Mouse (Mus musculus) kidney, embryonic 16.5 days (tissue): ENCODE results near the gene Cacna2d3. TPM values are rescaled to one million over a fixed set of nuclear protein-coding genes. Genes with fewer than 3 reads are reported as not detected.

ENCODE experiments used
- ATAC-seq: fragments of 200-750 bp; cut with Nextera tagmentation; 2 replicates; pipeline ENCODE4 v1.8.0; 2017; ENCODE audit warnings: moderate TSS enrichment; ENCODE audit not compliant: low FRiP score, low TSS enrichment
- H3K27ac ChIP-seq: fragments of 300-500 bp; sonication (generic); 2 replicates; pipeline ENCODE4 v1.5.1; 2014; ENCODE audit warnings: low read length
- H3K27me3 ChIP-seq: fragments of 300-500 bp; sonication (generic); 2 replicates; pipeline ENCODE4 v1.6.1; 2014; ENCODE audit warnings: low read length, control low read depth, mixed read lengths; ENCODE audit not compliant: insufficient read depth
- H3K36me3 ChIP-seq: fragments of 300-500 bp; sonication (generic); 2 replicates; pipeline ENCODE4 v1.6.1; 2014; ENCODE audit warnings: low read length, control low read depth, mixed read lengths; ENCODE audit not compliant: insufficient read depth
- H3K4me1 ChIP-seq: fragments of 300-500 bp; sonication (generic); 2 replicates; pipeline ENCODE4 v1.6.1; 2014; ENCODE audit warnings: low read length, control low read depth, mixed read lengths; ENCODE audit not compliant: insufficient read depth
- H3K4me2 ChIP-seq: fragments of 300-500 bp; sonication (generic); replicated peaks from 2 replicates; pipeline ENCODE4 v1.6.1; 2014; ENCODE audit warnings: low read depth, low read length
- H3K4me3 ChIP-seq: fragments of 300-500 bp; sonication (generic); 2 replicates; pipeline ENCODE4 v1.5.1; 2014; ENCODE audit warnings: mild to moderate bottlenecking, low read length
- H3K9ac ChIP-seq: fragments of 300-500 bp; sonication (generic); replicated peaks from 2 replicates; pipeline ENCODE4 v1.6.1; 2014; ENCODE audit warnings: low read length
- H3K9me3 ChIP-seq: fragments of 300-500 bp; sonication (generic); 2 replicates; pipeline ENCODE4 v1.6.1; 2016; ENCODE audit warnings: low read length, control low read depth
- WGBS: fragments of 180-500 bp; shearing (Covaris S2); extraction: QIAGEN DNeasy Blood & Tissue Kit; methylation state at CpG from one replicate; pipeline ENCODE4 v1.1.7; 2014; 5-methylcytosine and 5-hydroxymethylcytosine counted together
- polyA plus RNA-seq: library from polyadenylated mRNA; unstranded; fragments of >200 nt; fragmentation: Nextera tagmentation; extraction: Ambion mirVana; gene quantifications from 2 replicates; pipeline ENCODE4 v1.2.1, GENCODE M21; 2015

Gene Cacna2d3
- polyA plus RNA-seq, 1 experiment from 2014 or later = 2.8 TPM

DNA sequence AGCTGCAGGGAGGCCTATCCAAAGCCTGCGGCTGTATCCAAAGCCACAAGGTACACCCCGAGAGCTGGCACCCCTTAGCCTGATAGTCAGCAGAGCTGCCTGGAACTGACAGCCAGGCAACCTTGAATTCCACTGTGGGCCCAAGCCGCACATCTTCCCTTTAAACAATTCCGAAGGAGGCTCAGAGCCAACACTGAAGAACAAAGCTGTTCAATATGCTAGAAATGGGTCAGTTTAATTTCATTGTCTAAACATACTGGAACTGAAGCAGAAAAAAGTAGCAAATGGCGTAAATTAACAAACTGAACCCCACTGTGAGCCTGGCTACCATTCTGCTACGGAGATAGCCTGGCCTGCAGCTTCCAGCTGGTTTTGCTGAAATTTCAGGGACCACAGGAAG lies 72.9 kb downstream of the Cacna2d3 start:
- Histone ChIP-seq H3K9ac (no peak overlapping the region), H3K27ac (no peak overlapping the region), H3K9me3 (no peaks in the 10 kb centered on the region), H3K36me3 (no peaks in the 10 kb centered on the region), H3K27me3 (no peaks in the 10 kb centered on the region), H3K4me2 (no peak overlapping the region), H3K4me1 (no peaks in the 10 kb centered on the region), H3K4me3 (no peak overlapping the region)
- 87% methylated on average over 6 of the region's 6 CpGs for WGBS
- no peak for ATAC-seq

GRCm38 (mm10) chr14:29645421-29645820 lies 76.2 kb downstream of the Cacna2d3 start:
- no peak overlapping the region for H3K4me2 ChIP-seq
- ATAC-seq = no peak
- H3K9ac ChIP-seq = no peak overlapping the region
- H3K9me3 ChIP-seq = no peaks in the 10 kb centered on the region
- H3K4me3 ChIP-seq = no peak overlapping the region
- WGBS = 86% methylated on average over 11 of the region's 11 CpGs
- no peaks in the 10 kb centered on the region for H3K27me3 ChIP-seq
- H3K27ac ChIP-seq = no peak overlapping the region
- no peaks in the 10 kb centered on the region for H3K4me1 ChIP-seq
- no peaks in the 10 kb centered on the region for H3K36me3 ChIP-seq

DNA sequence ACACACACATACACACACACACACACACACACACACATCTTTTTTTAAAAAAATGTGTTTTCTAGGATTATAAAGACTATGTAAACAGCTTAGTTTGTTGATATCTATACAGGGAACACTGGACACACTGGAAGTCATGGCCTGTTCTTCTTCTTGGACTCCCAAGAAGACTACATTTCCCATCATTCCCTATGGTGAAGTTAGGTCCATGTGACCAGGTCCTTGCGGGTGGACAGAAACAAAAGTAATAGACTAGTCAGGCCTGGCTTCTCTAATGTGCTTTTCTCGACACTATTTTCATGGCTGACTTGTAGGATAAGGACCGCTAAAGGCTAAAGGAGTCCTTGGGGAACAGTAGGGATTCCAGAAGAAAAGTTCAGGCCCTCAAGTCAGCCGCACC lies 78.4 kb downstream of the Cacna2d3 start:
- Histone ChIP-seq H3K36me3 (no peaks in the 10 kb centered on the region), H3K4me3 (no peak overlapping the region), H3K9me3 (no peaks in the 10 kb centered on the region), H3K4me1 (no peaks in the 10 kb centered on the region), H3K9ac (no peak overlapping the region), H3K27ac (no peak overlapping the region), H3K27me3 (no peaks in the 10 kb centered on the region), H3K4me2 (no peak overlapping the region)
- ATAC-seq = no peak
- 80% methylated on average over 4 of the region's 4 CpGs for WGBS

GRCm38 (mm10) chr14:29639266-29639665 lies 82.4 kb downstream of the Cacna2d3 start:
- WGBS = 68% methylated on average over 3 of the region's 3 CpGs
- Histone ChIP-seq H3K4me1 (no peaks in the 10 kb centered on the region), H3K27ac (no peak overlapping the region), H3K36me3 (no peaks in the 10 kb centered on the region), H3K9me3 (no peaks in the 10 kb centered on the region), H3K4me3 (no peak overlapping the region), H3K9ac (no peak overlapping the region), H3K27me3 (no peaks in the 10 kb centered on the region), H3K4me2 (no peak overlapping the region)
- ATAC-seq = no peak

- Histone ChIP-seq H3K4me3 (no peak overlapping the region), H3K4me2 (no peak overlapping the region), H3K27ac (no peak overlapping the region), H3K9me3 (no peaks in the 10 kb centered on the region), H3K36me3 (no peaks in the 10 kb centered on the region), H3K4me1 (no peaks in the 10 kb centered on the region), H3K27me3 (no peaks in the 10 kb centered on the region), H3K9ac (no peak overlapping the region)
- WGBS = 69% methylated on average over 8 of the region's 8 CpGs
- no peak for ATAC-seq
These were observed 93.5 kb downstream of the Cacna2d3 start for GRCm38 (mm10) chr14:29628213-29628612.

DNA sequence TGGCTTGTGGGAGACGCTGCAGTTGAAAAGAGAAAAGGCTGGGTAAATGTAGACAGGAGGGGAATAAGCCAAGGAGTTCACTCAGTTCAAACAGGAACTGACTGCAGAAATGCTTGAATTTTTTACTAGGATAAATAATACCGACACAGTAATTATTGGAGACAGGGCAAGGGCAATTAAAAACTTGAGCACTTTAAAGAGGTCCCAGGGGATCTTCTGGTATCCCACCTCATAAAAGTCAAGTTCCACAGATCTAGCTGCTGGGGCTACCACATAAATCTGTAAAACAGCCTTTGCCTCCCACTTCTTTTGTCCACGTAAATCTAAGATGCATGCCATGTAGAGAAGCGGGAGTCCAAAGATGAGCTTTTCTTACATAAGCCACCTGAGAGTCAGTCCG lies 109.2 kb downstream of the Cacna2d3 start:
- ATAC-seq = no peak
- Histone ChIP-seq H3K4me3 (no peak overlapping the region), H3K9me3 (no peaks in the 10 kb centered on the region), H3K36me3 (no peaks in the 10 kb centered on the region), H3K27ac (no peak overlapping the region), H3K9ac (no peak overlapping the region), H3K27me3 (no peaks in the 10 kb centered on the region), H3K4me2 (no peak overlapping the region), H3K4me1 (0 out of 2 replicates have a peak, but pooled peaks cover 3% of the 10 kb centered on the region)
- 27% methylated on average over 5 of the region's 5 CpGs for WGBS

DNA sequence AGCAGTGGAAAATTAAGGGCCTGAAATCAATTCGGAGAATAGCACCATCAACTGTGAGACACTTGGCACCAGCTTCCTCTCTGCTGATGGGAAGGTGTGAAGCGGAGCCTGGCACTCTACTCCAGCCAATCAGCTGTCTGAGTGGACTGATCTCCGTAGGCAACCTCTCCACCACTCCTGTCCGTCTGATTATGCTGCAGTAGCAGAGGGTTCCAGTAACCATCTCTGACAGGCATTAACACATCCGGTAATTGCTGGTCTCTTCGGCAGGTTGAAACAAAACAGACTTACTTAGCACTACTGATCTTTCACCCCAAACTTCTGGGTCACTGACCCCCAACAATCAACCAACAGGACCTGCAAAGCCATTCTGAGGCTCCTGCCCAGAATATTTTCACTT lies 112.9 kb downstream of the Cacna2d3 start:
- H3K36me3 ChIP-seq = no peaks in the 10 kb centered on the region
- H3K4me1 ChIP-seq = no peaks in the 10 kb centered on the region
- no peak overlapping the region for H3K27ac ChIP-seq
- ATAC-seq = no peak
- H3K4me3 ChIP-seq = no peak overlapping the region
- no peak overlapping the region for H3K4me2 ChIP-seq
- no peaks in the 10 kb centered on the region for H3K27me3 ChIP-seq
- WGBS = 51% methylated on average over 6 of the region's 6 CpGs
- H3K9me3 ChIP-seq = no peaks in the 10 kb centered on the region
- no peak overlapping the region for H3K9ac ChIP-seq

- no peak for ATAC-seq
- Histone ChIP-seq H3K4me3 (no peak overlapping the region), H3K4me2 (no peak overlapping the region), H3K9me3 (no peaks in the 10 kb centered on the region), H3K27me3 (no peaks in the 10 kb centered on the region), H3K27ac (no peak overlapping the region), H3K4me1 (no peaks in the 10 kb centered on the region), H3K9ac (no peak overlapping the region), H3K36me3 (no peaks in the 10 kb centered on the region)
- 60% methylated on average over 8 of the region's 8 CpGs for WGBS
These were observed 122.2 kb downstream of the Cacna2d3 start for GRCm38 (mm10) chr14:29599428-29599827.

- Histone ChIP-seq H3K36me3 (no peaks in the 10 kb centered on the region), H3K27me3 (no peaks in the 10 kb centered on the region), H3K9me3 (no peaks in the 10 kb centered on the region), H3K9ac (no peak overlapping the region), H3K4me2 (no peak overlapping the region), H3K27ac (no peak overlapping the region), H3K4me1 (no peaks in the 10 kb centered on the region), H3K4me3 (no peak overlapping the region)
- ATAC-seq = no peak
- 88% methylated on average over 4 of the region's 4 CpGs for WGBS
These were observed 128.8 kb downstream of the Cacna2d3 start for GRCm38 (mm10) chr14:29592896-29593295.

GRCm38 (mm10) chr14:29589628-29590027 lies 132.0 kb downstream of the Cacna2d3 start:
- H3K4me1 ChIP-seq = no peaks in the 10 kb centered on the region
- H3K9me3 ChIP-seq = no peaks in the 10 kb centered on the region
- no peaks in the 10 kb centered on the region for H3K36me3 ChIP-seq
- H3K4me2 ChIP-seq = no peak overlapping the region
- no peaks in the 10 kb centered on the region for H3K27me3 ChIP-seq
- H3K4me3 ChIP-seq = no peak overlapping the region
- ATAC-seq = no peak
- 69% methylated on average over 9 of the region's 9 CpGs for WGBS
- no peak overlapping the region for H3K9ac ChIP-seq
- no peak overlapping the region for H3K27ac ChIP-seq

- Histone ChIP-seq H3K9ac (no peak overlapping the region), H3K9me3 (no peaks in the 10 kb centered on the region), H3K27me3 (no peaks in the 10 kb centered on the region), H3K27ac (no peak overlapping the region), H3K4me2 (no peak overlapping the region), H3K36me3 (no peaks in the 10 kb centered on the region), H3K4me3 (no peak overlapping the region), H3K4me1 (no peaks in the 10 kb centered on the region)
- WGBS = 66% methylated on average over 2 of the region's 2 CpGs
- no peak for ATAC-seq
These were observed 139.7 kb downstream of the Cacna2d3 start for GRCm38 (mm10) chr14:29581961-29582360.
